Mouse (Mus musculus) Patski (cell line): ENCODE data around the gene Enc1. TPM values are rescaled to one million over a fixed set of nuclear protein-coding genes. Genes with fewer than 3 reads are reported as not detected.

Experiments
- ATAC-seq: fragments of 100-300 bp; one replicate; pipeline ENCODE4 v1.8.0; 2021
- CTCF ChIA-PET: fragments of 350-600 bp; sonication (Branson Sonifier 250); formaldehyde crosslinking; loops from one replicate; lab custom pipeline; 2022; ENCODE audit warnings: inconsistent platforms; lab: Charles Lee
- POLR2A ChIA-PET: fragments of 350-600 bp; sonication (Branson Sonifier 250); formaldehyde crosslinking; loops from one replicate; lab custom pipeline; 2022; ENCODE audit warnings: antibody characterized with exemption, inconsistent platforms; lab: Charles Lee
- DNase-seq: peaks from one replicate; pipeline ENCODE4 v3.0.0-alpha.2; 2011; ENCODE audit warnings: low read depth, low spot score
- H3K27me3 ChIP-seq: fragments of 371-371 bp; one replicate; pipeline ENCODE4 v1.5.1; 2021
- CTCF ChIP-seq: fragments of 100-300 bp; IDR thresholded peaks from one replicate; pipeline ENCODE4 v1.5.1; 2021
- in situ Hi-C: fragments of 300-500 bp; cut with MboI; formaldehyde crosslinking; loops from 3 replicates; pipeline ENCODE4 v1.11.1; 2018; ENCODE audit warnings: low pct_unique_long_range_greater_than_20kb, mixed read lengths
- polyA plus RNA-seq: library from polyadenylated mRNA; unstranded; gene quantifications from one replicate; pipeline ENCODE4 v1.2.3, GENCODE M21; 2021

Gene Enc1
- polyA plus RNA-seq, 1 experiment from 2014 or later = 43.7 TPM

DNA sequence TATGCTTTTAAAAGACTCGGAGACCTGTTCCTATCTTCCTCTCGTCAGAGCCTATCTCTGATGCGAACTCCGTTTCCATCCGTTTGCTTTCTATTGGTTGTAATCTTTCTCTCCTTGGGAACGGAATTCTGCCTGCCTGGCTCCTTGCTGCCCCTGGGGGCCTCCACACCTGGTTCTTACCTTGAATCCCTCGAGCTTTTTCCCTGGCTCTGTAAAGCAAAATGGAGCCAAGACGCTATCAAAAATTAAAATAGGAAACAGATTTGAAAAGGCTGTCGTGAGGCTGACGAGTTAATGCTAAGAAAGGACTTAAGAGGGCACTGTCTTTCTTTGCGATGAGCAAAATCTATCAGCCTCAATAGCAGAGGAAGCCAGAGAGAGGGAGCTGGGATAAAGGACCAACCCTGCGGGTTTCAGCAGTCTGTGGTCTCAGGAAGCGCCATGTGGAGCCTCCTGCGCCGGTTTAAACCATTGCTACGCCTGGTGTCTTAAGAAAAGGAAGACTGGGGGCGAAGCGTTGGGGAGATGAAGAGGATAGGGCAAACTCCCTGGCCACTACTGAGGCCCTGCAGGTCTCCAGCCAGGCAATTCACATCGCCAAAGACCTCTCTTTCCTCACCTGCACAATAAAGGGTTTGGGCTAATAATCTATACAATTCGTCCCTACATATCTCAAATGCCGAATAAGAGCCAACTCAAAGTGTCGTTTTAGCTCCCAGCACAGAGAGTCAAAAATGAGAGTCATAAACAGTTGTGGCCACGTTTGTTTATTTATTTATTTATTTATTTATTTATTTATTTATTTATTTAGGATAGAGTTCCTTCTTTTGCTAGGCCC lies 1.3 kb upstream of the Enc1 start:
- POLR2A ChIA-PET = interaction anchor here (1.1 kb wide), 1 partner anchor 16 kb away, joined by 4 read pairs; no protein-coding TSS in a partner anchor
- ATAC-seq (no peak), DNase-seq (no peak)
- no peaks in the 10 kb centered on the region for H3K27me3 ChIP-seq
- CTCF ChIA-PET = interaction anchor here (1.0 to 6.6 kb wide), 7 partner anchors 413 to 700 kb away, joined by 3 to 49 read pairs (median 4); no protein-coding TSS in a partner anchor
- in situ Hi-C loops = loop anchor here (10.0 kb wide), 2 partner anchors 305 to 795 kb away; no protein-coding TSS in a partner anchor
- no peak for TF ChIP-seq CTCF

GRCm38 (mm10) chr13:97240279-97240964 lies 483 bp upstream of the Enc1 start:
- ChIA-PET POLR2A (interaction anchor here (1.1 to 1.2 kb wide), 2 partner anchors 17 to 634 kb away, joined by 4 to 6 read pairs; no protein-coding TSS in a partner anchor), CTCF (interaction anchor here (0.8 to 6.6 kb wide), 10 partner anchors 8 to 699 kb away, joined by 3 to 49 read pairs (median 4); no protein-coding TSS in a partner anchor)
- no peak for DNase-seq
- in situ Hi-C loops = loop anchor here (10.0 kb wide), 1 partner anchor 304 kb away; no protein-coding TSS in a partner anchor
- TF ChIP-seq CTCF = no peak
- H3K27me3 ChIP-seq = no peaks in the 10 kb centered on the region
- ATAC-seq = peak; percentile 35

DNA sequence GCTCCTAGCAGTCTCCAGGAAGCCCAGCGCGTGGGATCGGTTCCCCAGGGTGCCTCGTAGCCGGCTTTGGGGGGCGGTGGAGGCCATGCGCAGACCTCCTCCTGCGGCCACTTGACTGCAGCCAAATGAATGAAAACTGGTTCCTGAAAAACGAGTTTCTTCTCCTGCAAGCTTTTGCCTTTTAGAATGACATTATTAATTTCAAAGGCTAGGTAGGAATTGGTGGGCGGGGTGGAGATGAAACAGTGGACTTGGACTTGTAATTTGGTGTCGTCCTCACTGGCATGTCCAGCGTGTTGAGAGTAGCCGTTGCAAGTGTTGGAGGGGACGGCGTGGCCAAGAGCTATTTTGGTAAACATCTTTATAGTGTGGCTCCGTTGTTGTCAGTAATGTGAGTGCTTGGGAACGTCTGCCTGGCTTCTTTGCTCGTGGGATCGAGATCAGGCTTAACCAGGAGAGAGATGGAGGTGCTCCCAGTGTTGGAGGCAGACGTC lies 929 bp downstream of the Enc1 start:
- POLR2A ChIA-PET = interaction anchor here (0.6 to 1.2 kb wide), 2 partner anchors 245 to 633 kb away, joined by 3 read pairs; no protein-coding TSS in a partner anchor
- no peak for TF ChIP-seq CTCF

GRCm38 (mm10) chr13:97242716-97243115 lies 1.8 kb downstream of the Enc1 start:
- DNase-seq = no peak
- CTCF ChIA-PET = interaction anchor here (1.1 to 3.0 kb wide), 2 partner anchors 67 to 696 kb away, joined by 3 to 14 read pairs; no protein-coding TSS in a partner anchor
- no peak for ATAC-seq
- TF ChIP-seq CTCF = no peak
- POLR2A ChIA-PET = interaction anchor here (0.5 to 1.2 kb wide), 2 partner anchors 125 to 632 kb away, joined by 3 read pairs; no protein-coding TSS in a partner anchor
- in situ Hi-C loops = loop anchor here (10.0 kb wide), 1 partner anchor 302 kb away; no protein-coding TSS in a partner anchor
- no peaks in the 10 kb centered on the region for H3K27me3 ChIP-seq

More for the DNA sequence above, 929 bp downstream of the Enc1 start:
- H3K27me3 ChIP-seq = no peaks in the 10 kb centered on the region
- CTCF ChIA-PET = interaction anchor here (1.3 to 6.6 kb wide), 3 partner anchors 406 to 697 kb away, joined by 3 to 49 read pairs (median 14); no protein-coding TSS in a partner anchor
- DNase-seq = no peak
- in situ Hi-C loops = loop anchor here (10.0 kb wide), 1 partner anchor 303 kb away; no protein-coding TSS in a partner anchor
- no peak for ATAC-seq

DNA sequence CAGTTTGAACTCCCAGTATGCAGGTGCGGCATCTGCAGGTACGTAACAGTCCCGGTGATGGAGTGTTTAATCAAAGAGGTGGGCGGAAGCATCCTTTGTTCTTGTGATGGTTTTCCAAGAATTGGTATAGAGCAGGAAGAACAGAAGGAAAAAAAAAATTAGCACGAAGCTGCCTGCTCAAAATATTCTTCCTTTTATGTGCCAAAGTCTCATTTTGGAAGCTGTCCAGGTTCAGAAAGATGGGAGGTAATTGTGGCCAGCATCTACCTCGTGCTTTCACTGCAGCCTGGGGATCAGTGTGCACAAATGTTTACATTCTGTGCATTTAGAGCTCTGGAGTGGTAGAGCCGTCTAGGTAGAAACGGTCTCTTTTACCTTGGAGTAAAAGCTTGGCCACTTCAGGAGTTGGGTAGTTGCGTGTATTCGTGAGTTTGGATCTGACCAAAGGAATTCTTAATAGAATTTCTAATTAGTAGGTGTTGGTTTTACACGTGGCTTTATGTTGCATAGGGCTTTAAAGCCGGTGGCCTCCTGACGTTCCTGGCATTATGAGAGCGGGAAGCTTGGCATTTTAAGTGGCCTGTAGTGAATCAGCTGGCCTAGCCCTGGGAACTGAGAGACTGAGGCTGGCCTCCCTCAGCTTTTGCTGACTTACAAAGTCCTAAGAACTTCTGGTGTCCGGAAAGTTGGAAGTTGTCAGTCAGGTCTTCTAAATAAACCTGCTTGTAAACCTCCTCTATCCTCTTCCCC lies 3.2 kb downstream of the Enc1 start:
- POLR2A ChIA-PET = interaction anchor here (0.5 kb wide), 1 partner anchor 226 kb away, joined by 3 read pairs; no protein-coding TSS in a partner anchor
- in situ Hi-C loops = loop anchor here (10.0 kb wide), 1 partner anchor 301 kb away; no protein-coding TSS in a partner anchor

GRCm38 (mm10) chr13:97244712-97245105 lies 3.8 kb downstream of the Enc1 start:
- in situ Hi-C loops = loop anchor here (5.0 to 10.0 kb wide), 2 partner anchors 113 to 300 kb away; no protein-coding TSS in a partner anchor
- CTCF ChIA-PET = interaction anchor here (3.0 kb wide), 1 partner anchor 694 kb away, joined by 14 read pairs; no protein-coding TSS in a partner anchor
- no peaks in the 10 kb centered on the region for H3K27me3 ChIP-seq
- no peak for DNase-seq
- no peak for TF ChIP-seq CTCF
- ATAC-seq = no peak
- POLR2A ChIA-PET = interaction anchor here (0.5 kb wide), 1 partner anchor 225 kb away, joined by 3 read pairs; no protein-coding TSS in a partner anchor

More for the DNA sequence above, 3.2 kb downstream of the Enc1 start:
- TF ChIP-seq CTCF = no peak
- no peak for DNase-seq
- no peaks in the 10 kb centered on the region for H3K27me3 ChIP-seq
- ATAC-seq = no peak
- CTCF ChIA-PET = interaction anchor here (3.0 kb wide), 1 partner anchor 695 kb away, joined by 14 read pairs; no protein-coding TSS in a partner anchor

- ChIA-PET CTCF (no interaction called here), POLR2A (no interaction called here)
- in situ Hi-C loops = loop anchor here (5.0 to 10.0 kb wide), 2 partner anchors 112 to 300 kb away; no protein-coding TSS in a partner anchor
- no peak for DNase-seq
- no peaks in the 10 kb centered on the region for H3K27me3 ChIP-seq
- no peak for ATAC-seq
- TF ChIP-seq CTCF = no peak
Measured at GRCm38 (mm10) chr13:97245157-97245556, 4.3 kb downstream of the Enc1 start.

GRCm38 (mm10) chr13:97246217-97246616 lies 5.3 kb downstream of the Enc1 start:
- CTCF ChIA-PET = interaction anchor here (1.9 kb wide), 1 partner anchor 692 kb away, joined by 7 read pairs; no protein-coding TSS in a partner anchor
- no peak for TF ChIP-seq CTCF
- ATAC-seq (no peak), DNase-seq (no peak)
- no peaks in the 10 kb centered on the region for H3K27me3 ChIP-seq
- POLR2A ChIA-PET = no interaction called here
- in situ Hi-C loops = loop anchor here (5.0 to 10.0 kb wide), 2 partner anchors 111 to 299 kb away; no protein-coding TSS in a partner anchor

- H3K27me3 ChIP-seq = no peaks in the 10 kb centered on the region
- ChIA-PET POLR2A (no interaction called here), CTCF (interaction anchor here (1.9 kb wide), 1 partner anchor 691 kb away, joined by 7 read pairs; no protein-coding TSS in a partner anchor)
- ATAC-seq = no peak
- no peak for DNase-seq
- no peak for TF ChIP-seq CTCF
- in situ Hi-C loops = loop anchor here (5.0 to 10.0 kb wide), 2 partner anchors 110 to 297 kb away; no protein-coding TSS in a partner anchor
Measured at GRCm38 (mm10) chr13:97247754-97248153, 6.8 kb downstream of the Enc1 start.
